Mouse (Mus musculus) limb, embryonic 14.5 days (tissue): Measurements from ENCODE around the gene Dpyd. TPM values are rescaled to one million over a fixed set of nuclear protein-coding genes. Genes with fewer than 3 reads are reported as not detected.

Source experiments
- ATAC-seq: fragments of 200-750 bp; cut with Nextera tagmentation; 2 replicates; pipeline ENCODE4 v1.8.0; 2017; ENCODE audit warnings: low read depth, moderate number of reproducible peaks, moderate TSS enrichment; ENCODE audit not compliant: low FRiP score
- DNase-seq: peaks from one replicate; pipeline ENCODE4 v3.0.0-alpha.2; 2015; ENCODE audit warnings: low spot score
- H3K27ac ChIP-seq: fragments of 300-500 bp; sonication (generic); replicated peaks from 2 replicates; pipeline ENCODE4 v1.5.1; 2014; ENCODE audit warnings: low read depth, mild to moderate bottlenecking, low read length, moderate library complexity, mixed read lengths
- H3K27me3 ChIP-seq: fragments of 300-500 bp; sonication (generic); 2 replicates; pipeline ENCODE4 v1.6.1; 2014; ENCODE audit warnings: low read length, mixed read lengths; ENCODE audit not compliant: control insufficient read depth, insufficient read depth
- H3K36me3 ChIP-seq: fragments of 300-500 bp; sonication (generic); 2 replicates; pipeline ENCODE4 v1.6.1; 2014; ENCODE audit warnings: mild to moderate bottlenecking, low read length, moderate library complexity, mixed read lengths; ENCODE audit not compliant: control insufficient read depth, insufficient read depth
- H3K4me1 ChIP-seq: fragments of 300-500 bp; sonication (generic); 2 replicates; pipeline ENCODE4 v1.6.1; 2014; ENCODE audit warnings: antibody characterized with exemption, low read length, mixed read lengths; ENCODE audit not compliant: control insufficient read depth, insufficient read depth
- H3K4me2 ChIP-seq: fragments of 300-500 bp; sonication (generic); replicated peaks from 2 replicates; pipeline ENCODE4 v1.6.1; 2014; ENCODE audit warnings: low read depth, mild to moderate bottlenecking, low read length, moderate library complexity; ENCODE audit not compliant: severe bottlenecking
- H3K4me3 ChIP-seq: fragments of 300-500 bp; sonication (generic); replicated peaks from 2 replicates; pipeline ENCODE4 v1.5.1; 2014; ENCODE audit warnings: low read length
- H3K9ac ChIP-seq: fragments of 300-500 bp; sonication (generic); 2 replicates; pipeline ENCODE4 v1.6.1; 2014; ENCODE audit warnings: mild to moderate bottlenecking, low read depth, low read length, moderate library complexity; ENCODE audit not compliant: severe bottlenecking
- H3K9me3 ChIP-seq: fragments of 300-500 bp; sonication (generic); 2 replicates; pipeline ENCODE4 v1.6.1; 2016; ENCODE audit warnings: low read length; ENCODE audit not compliant: control insufficient read depth
- POLR2A ChIP-seq: fragments of 200-500 bp; IDR thresholded peaks from 2 replicates; pipeline ENCODE4 v1.8.0; 2012; ENCODE audit warnings: inconsistent platforms, mild to moderate bottlenecking, moderate library complexity, borderline replicate concordance; ENCODE audit not compliant: insufficient read depth, insufficient read length; ENCODE audit errors: extremely low read depth
- WGBS: fragments of 180-500 bp; shearing (Covaris S2); extraction: QIAGEN DNeasy Blood & Tissue Kit; methylation state at CpG from one replicate; pipeline ENCODE4 v1.1.7; 2014; 5-methylcytosine and 5-hydroxymethylcytosine counted together
- polyA plus RNA-seq, 2 experiments: library from polyadenylated mRNA; depleted of rRNA in 1 of 2; stranded (reverse) in 1 of 2; unstranded in 1 of 2; fragments of >200 nt; fragmentation: Nextera tagmentation in 1 of 2; extraction: Ambion mirVana in 1 of 2; gene quantifications; 2 replicates each; pipeline versions ENCODE4 v1.2.1 to v1.2.3; 2012 to 2014

Gene Dpyd
- polyA plus RNA-seq, 2 experiments = 3.1 to 5.2 TPM

DNA sequence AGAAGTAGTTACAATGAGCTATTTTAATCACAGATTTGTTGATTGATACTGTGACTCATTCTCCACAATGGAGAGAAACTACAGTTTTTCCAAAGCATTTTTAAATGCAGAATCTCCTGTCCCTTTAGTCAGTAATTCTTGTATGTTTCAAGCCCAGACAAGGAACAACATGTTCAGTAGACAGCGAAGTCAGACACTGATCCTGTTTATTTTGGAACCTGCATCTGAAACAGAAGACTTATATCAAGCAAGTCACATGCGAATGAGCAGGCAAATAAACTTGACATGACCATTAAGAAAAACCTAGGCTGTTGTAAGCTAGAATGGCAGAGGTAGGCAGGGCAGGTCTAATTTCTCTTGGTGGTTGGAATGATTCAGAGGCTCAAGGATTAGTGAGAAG lies 2.0 kb upstream of the Dpyd start:
- 84% methylated on average over 2 of the region's 2 CpGs for WGBS
- ATAC-seq = no peak

DNA sequence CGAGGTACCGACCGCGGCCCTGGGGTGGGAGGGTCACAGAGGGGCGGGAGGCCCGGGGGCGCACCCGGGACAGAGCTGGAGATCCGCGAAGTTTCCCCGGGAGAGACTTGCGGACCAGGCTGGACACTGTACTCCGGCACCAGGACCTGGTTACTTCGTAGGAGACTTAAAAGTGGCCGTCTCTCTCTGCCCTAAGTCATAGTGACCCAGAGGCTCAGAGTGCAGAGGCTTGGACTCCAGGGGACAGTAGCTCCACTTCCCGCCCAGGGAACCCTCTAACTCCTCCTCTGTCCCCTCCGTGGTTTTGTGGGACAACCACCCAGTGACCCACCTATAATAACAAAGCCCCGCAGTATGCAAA lies 362 bp downstream of the Dpyd start:
- no peak for DNase-seq
- H3K9me3 ChIP-seq = no peaks in the 10 kb centered on the region
- TF ChIP-seq POLR2A = no peak
- H3K4me1 ChIP-seq = no peaks in the 10 kb centered on the region
- H3K4me3 ChIP-seq = peak overlapping the region; percentile 71
- ATAC-seq = peak; percentile 77; the same call in 1 of the 2 replicates
- H3K36me3 ChIP-seq = no peaks in the 10 kb centered on the region
- no peak overlapping the region for H3K27ac ChIP-seq
- H3K4me2 ChIP-seq = peak overlapping the region; percentile 83
- no peaks in the 10 kb centered on the region for H3K27me3 ChIP-seq
- 0% methylated on average over 16 of the region's 18 CpGs for WGBS
- peak overlapping the region; percentile 73 for H3K9ac ChIP-seq

More for the DNA sequence above, 2.0 kb upstream of the Dpyd start:
- Histone ChIP-seq H3K27ac (no peak overlapping the region), H3K4me2 (no peak overlapping the region), H3K27me3 (no peaks in the 10 kb centered on the region), H3K9me3 (no peaks in the 10 kb centered on the region), H3K36me3 (no peaks in the 10 kb centered on the region), H3K4me3 (no peak overlapping the region), H3K9ac (no peak overlapping the region), H3K4me1 (no peaks in the 10 kb centered on the region)
- DNase-seq = no peak
- no peak for TF ChIP-seq POLR2A

DNA sequence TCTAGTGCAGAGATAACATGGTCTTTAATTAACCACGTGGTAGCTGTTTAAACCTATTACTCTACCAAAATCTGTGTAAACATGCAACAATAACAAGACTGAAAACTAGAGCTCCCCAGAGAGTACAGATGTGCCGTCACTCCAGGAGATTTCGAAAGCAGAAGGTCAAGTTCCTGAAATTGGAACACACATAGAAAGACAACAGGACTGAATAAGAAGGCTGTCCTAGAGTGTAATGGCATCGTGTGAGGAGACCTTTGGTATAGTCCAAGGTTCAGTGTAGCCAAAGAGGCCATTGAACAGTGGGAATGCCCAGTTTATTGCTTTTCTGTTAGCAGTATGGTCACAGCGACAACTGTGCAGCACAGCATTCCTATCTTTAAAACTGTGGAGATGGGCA lies 4.8 kb downstream of the Dpyd start:
- DNase-seq (no peak), ATAC-seq (no peak)
- H3K27ac ChIP-seq = no peak overlapping the region
- no peak overlapping the region for H3K4me2 ChIP-seq
- no peak overlapping the region for H3K4me3 ChIP-seq
- no peak overlapping the region for H3K9ac ChIP-seq
- H3K27me3 ChIP-seq = no peaks in the 10 kb centered on the region
- H3K9me3 ChIP-seq = no peaks in the 10 kb centered on the region
- H3K4me1 ChIP-seq = no peaks in the 10 kb centered on the region
- 76% methylated on average over 5 of the region's 5 CpGs for WGBS
- no peak for TF ChIP-seq POLR2A
- H3K36me3 ChIP-seq = no peaks in the 10 kb centered on the region

DNA sequence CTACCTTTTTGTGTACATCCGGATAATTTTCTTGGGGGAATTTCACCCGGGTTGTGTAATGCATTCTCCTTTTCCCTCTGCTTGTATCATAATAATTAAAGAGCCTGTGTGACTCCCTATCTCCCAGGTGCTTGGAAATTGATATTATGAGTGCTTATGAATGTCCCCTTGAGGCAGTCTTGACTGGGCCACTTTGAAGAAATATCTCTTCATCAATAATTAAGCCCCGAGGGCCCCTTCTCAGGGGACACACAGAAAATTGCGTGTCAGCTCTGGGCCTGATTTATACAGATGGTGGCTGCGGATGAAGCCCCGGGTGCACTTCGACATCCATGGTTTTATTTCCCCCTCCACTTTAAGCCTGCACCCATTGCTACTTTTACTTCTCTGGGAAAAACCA lies 8.3 kb downstream of the Dpyd start:
- 78% methylated on average over 7 of the region's 7 CpGs for WGBS
- Histone ChIP-seq H3K4me2 (no peak overlapping the region), H3K4me1 (no peaks in the 10 kb centered on the region), H3K9me3 (no peaks in the 10 kb centered on the region), H3K27me3 (no peaks in the 10 kb centered on the region), H3K36me3 (no peaks in the 10 kb centered on the region), H3K4me3 (no peak overlapping the region), H3K9ac (no peak overlapping the region), H3K27ac (no peak overlapping the region)
- TF ChIP-seq POLR2A = no peak
- DNase-seq (no peak), ATAC-seq (no peak)

DNA sequence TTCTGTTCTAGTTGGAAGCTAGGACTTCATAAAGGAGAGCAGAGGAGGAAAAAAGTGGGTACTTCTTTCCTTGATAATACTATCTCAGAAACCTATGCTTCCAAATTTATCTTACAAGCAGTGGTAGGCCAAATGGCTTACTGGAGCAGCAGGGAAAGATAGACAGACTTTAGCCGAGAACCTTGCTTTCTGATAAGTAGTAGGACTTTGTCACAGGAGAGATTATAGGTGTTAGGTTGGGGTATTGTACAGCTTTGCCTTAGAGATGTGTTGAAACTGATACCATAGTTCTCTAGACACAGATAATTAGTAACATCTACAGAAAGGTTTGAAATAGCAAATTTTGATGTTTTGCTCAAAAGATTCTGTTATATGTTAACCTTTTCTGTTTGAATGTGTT lies 28.6 kb downstream of the Dpyd start:
- TF ChIP-seq POLR2A = no peak
- 83% methylated on average over 1 of the region's 1 CpGs for WGBS
- Histone ChIP-seq H3K36me3 (no peaks in the 10 kb centered on the region), H3K9ac (no peak overlapping the region), H3K4me2 (no peak overlapping the region), H3K27me3 (no peaks in the 10 kb centered on the region), H3K9me3 (no peaks in the 10 kb centered on the region), H3K4me3 (no peak overlapping the region), H3K4me1 (no peaks in the 10 kb centered on the region), H3K27ac (no peak overlapping the region)
- ATAC-seq = no peak
- DNase-seq = no peak

DNA sequence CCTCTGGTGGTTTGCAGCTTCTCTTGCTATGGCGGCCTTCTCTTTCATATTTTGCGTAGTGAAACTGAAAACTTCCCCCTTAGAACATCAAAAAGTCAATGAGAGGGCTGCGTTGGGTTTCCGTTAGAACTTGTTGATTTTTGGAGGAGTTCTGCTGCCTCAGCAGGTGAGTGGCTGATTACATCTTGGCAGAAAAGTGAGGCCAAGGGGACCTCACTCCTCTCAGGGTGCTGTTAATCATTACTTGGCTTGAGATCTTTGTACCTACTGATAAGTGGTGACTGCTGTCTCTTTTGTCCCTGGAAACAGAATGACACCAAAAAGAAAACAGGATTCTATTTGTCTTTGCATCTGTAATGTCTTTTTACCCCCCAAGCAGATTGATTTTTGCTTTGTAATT lies 32.9 kb downstream of the Dpyd start:
- H3K4me3 ChIP-seq = no peak overlapping the region
- H3K27ac ChIP-seq = no peak overlapping the region
- DNase-seq (no peak), ATAC-seq (no peak)
- no peak overlapping the region for H3K9ac ChIP-seq
- H3K36me3 ChIP-seq = no peaks in the 10 kb centered on the region
- TF ChIP-seq POLR2A = no peak
- H3K9me3 ChIP-seq = no peaks in the 10 kb centered on the region
- 86% methylated on average over 4 of the region's 4 CpGs for WGBS
- no peaks in the 10 kb centered on the region for H3K27me3 ChIP-seq
- H3K4me1 ChIP-seq = no peaks in the 10 kb centered on the region
- H3K4me2 ChIP-seq = no peak overlapping the region
